Comparison of ENCODE assay signal across 9 mouse cellular contexts in the genomic region with DNA sequence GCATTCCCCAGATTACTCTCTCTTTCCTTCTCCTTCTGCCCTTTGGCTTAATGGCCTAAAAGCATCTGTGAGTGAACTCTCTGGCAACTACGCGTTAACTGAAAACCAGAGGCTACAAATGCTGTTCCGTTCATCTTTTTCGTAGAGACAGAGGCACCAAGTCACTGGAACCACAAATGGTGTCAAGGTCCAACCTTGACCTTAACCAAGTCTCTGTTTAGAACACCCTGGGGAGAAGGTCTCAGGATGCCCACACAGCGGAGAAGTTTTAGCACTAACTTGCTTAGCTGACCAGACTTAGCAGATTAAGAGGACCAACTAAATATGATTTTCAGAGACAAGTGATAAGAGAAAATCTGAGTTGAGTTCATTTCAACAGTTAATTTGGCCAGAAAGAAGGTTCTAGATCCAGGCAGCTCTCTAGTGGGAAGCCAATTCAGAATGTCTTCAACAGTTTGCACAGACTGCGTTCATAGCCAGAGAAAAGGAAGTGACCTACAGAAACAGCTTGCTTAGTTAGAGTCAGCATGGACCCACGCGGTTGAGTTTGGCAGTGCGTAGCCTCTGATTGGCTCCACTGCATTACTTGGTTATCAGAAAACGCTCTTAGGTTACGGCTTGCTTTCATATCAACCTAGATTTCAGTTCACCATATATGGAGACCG.
DNase-seq lines count a peak whose midpoint lies in the region; ATAC-seq and TF ChIP-seq lines count a peak whose summit lies in the region.
"Had no signal": no experiment of that assay in that cellular context is flagged by ENCODE, and none has a peak within 500 bp of the region (broad histone marks: within the 10 kb centered on the region; RNA-seq: fewer than 3 reads in every experiment).

No protein-coding gene starts in this region.

- H3K4me3 ChIP-seq in neural tube, embryonic 11.5 days (ENCODE audit: low read depth, low read length), result no peak overlapping the region
- H3K4me3 ChIP-seq in liver, embryonic 13.5 days (replicated peaks), result no peak overlapping the region
- H3K4me3 ChIP-seq in stomach, postnatal 0 days (ENCODE audit: low read depth, low read length), result 0 out of 2 replicates have a peak overlapping the region, but pooled peaks have one; percentile 1
- H3K4me3 ChIP-seq: myocyte had no signal

- H3K4me2 ChIP-seq in neural tube, embryonic 11.5 days (ENCODE audit: low read depth), result peak overlapping the region; percentile 30; the same call in 1 of the 2 replicates
- 0 out of 2 replicates have a peak overlapping the region, but pooled peaks have one; percentile 34 for H3K4me2 ChIP-seq in liver, embryonic 13.5 days
- peak overlapping the region; percentile 44 for H3K4me2 ChIP-seq in stomach, postnatal 0 days (replicated peaks; ENCODE audit: low read depth)

- WGBS in neural tube, embryonic 11.5 days, result 75% methylated on average over 12 of the region's 12 CpGs
- WGBS in liver, embryonic 13.5 days (ENCODE audit: insufficient replicate concordance), result 52% methylated on average over 12 of the region's 12 CpGs
- WGBS in stomach, postnatal 0 days, result 73% methylated on average over 12 of the region's 12 CpGs

- no peaks in the 10 kb centered on the region for H3K27me3 ChIP-seq in neural tube, embryonic 11.5 days (ENCODE audit: control insufficient read depth, insufficient read depth, low read length)
- H3K27me3 ChIP-seq in liver, embryonic 13.5 days, result no peaks in the 10 kb centered on the region
- no peaks in the 10 kb centered on the region for H3K27me3 ChIP-seq in stomach, postnatal 0 days (ENCODE audit: control insufficient read depth, insufficient read depth, low read length)

- TF ChIP-seq EP300 in stomach, postnatal 0 days (optimal IDR thresholded peaks at IDR 0.05), result no peak

- no peak for ATAC-seq in neural tube, embryonic 11.5 days (ENCODE audit: insufficient read depth, low FRiP score, low TSS enrichment)
- peak; percentile 68 for ATAC-seq in granulocyte monocyte progenitor cell, adult 5-6 weeks (replicated peaks; ENCODE audit: poor library complexity, severe bottlenecking)
- no peak for ATAC-seq in liver, embryonic 13.5 days (ENCODE audit: low read depth)
- ATAC-seq in stomach, postnatal 0 days (ENCODE audit: low FRiP score, low TSS enrichment), result no peak

- no peaks in the 10 kb centered on the region for H3K9me3 ChIP-seq in neural tube, embryonic 11.5 days (ENCODE audit: control insufficient read depth, low read length)
- no peaks in the 10 kb centered on the region for H3K9me3 ChIP-seq in liver, embryonic 13.5 days (replicated peaks)
- no peaks in the 10 kb centered on the region for H3K9me3 ChIP-seq in stomach, postnatal 0 days (ENCODE audit: control insufficient read depth, low read length)

- H3K27ac ChIP-seq in neural tube, embryonic 11.5 days (ENCODE audit: low read depth, low read length), result peak overlapping the region; percentile 73
- peak overlapping the region; percentile 32; the same call in 1 of the 2 replicates for H3K27ac ChIP-seq in liver, embryonic 13.5 days
- peak overlapping the region; percentile 59 for H3K27ac ChIP-seq in stomach, postnatal 0 days (replicated peaks)

- H3K9ac ChIP-seq in neural tube, embryonic 11.5 days (ENCODE audit: low read length), result peak overlapping the region; percentile 38; the same call in 1 of the 2 replicates
- no peak overlapping the region for H3K9ac ChIP-seq in liver, embryonic 13.5 days
- H3K9ac ChIP-seq in stomach, postnatal 0 days (ENCODE audit: low read length), result no peak overlapping the region

- no peak for TF ChIP-seq CTCF in stomach, postnatal 0 days (IDR thresholded peaks at IDR 0.05; ENCODE audit: low read depth)

- H3K36me3 ChIP-seq in neural tube, embryonic 11.5 days (ENCODE audit: control insufficient read depth, insufficient read depth, low read length), result no peaks in the 10 kb centered on the region
- H3K36me3 ChIP-seq in liver, embryonic 13.5 days, result no peaks in the 10 kb centered on the region
- no peaks in the 10 kb centered on the region for H3K36me3 ChIP-seq in stomach, postnatal 0 days (ENCODE audit: control insufficient read depth, insufficient read depth, low read length)

- H3K4me1 ChIP-seq in neural tube, embryonic 11.5 days (ENCODE audit: control insufficient read depth, insufficient read depth, low read length), result peaks cover 8% of the 10 kb centered on the region; the same call in 1 of the 2 replicates
- peaks cover 25% of the 10 kb centered on the region for H3K4me1 ChIP-seq in liver, embryonic 13.5 days (replicated peaks)
- H3K4me1 ChIP-seq in stomach, postnatal 0 days (replicated peaks; ENCODE audit: control insufficient read depth, insufficient read depth), result peaks cover 2% of the 10 kb centered on the region

- no peak for DNase-seq in neural tube, embryonic 11.5 days (ENCODE audit: low spot score)
- no peak for DNase-seq in neural tube, embryonic 10.5 days (ENCODE audit: extremely low spot score, low spot score)
- DNase-seq in liver, embryonic 13.5 days, result no peak
- no peak for DNase-seq in stomach, postnatal 0 days (ENCODE audit: low spot score)
- DNase-seq in thymus, postnatal 25 days, result no peak
- no peak for DNase-seq in right cerebral cortex, postnatal 4 days
- DNase-seq in embryo, embryonic 11 days, result no peak
